Mouse (Mus musculus) midbrain, embryonic 14.5 days (tissue): Measurements from ENCODE around the gene Zbtb8a. TPM values are rescaled to one million over a fixed set of nuclear protein-coding genes. Genes with fewer than 3 reads are reported as not detected.

ENCODE experiments used
- ATAC-seq: fragments of 200-750 bp; cut with Nextera tagmentation; 2 replicates; pipeline ENCODE4 v1.8.0; 2017; ENCODE audit warnings: moderate number of reproducible peaks, moderate library complexity; ENCODE audit not compliant: low FRiP score, low TSS enrichment
- DNase-seq: peaks from one replicate; pipeline ENCODE4 v3.0.0-alpha.2; 2015
- H3K27ac ChIP-seq: fragments of 300-500 bp; sonication (generic); replicated peaks from 2 replicates; pipeline ENCODE4 v1.5.1; 2014; ENCODE audit warnings: mild to moderate bottlenecking, low read depth, low read length, moderate library complexity
- H3K27me3 ChIP-seq: fragments of 300-500 bp; sonication (generic); 2 replicates; pipeline ENCODE4 v1.6.1; 2014; ENCODE audit warnings: low read length, control low read depth, mixed read lengths; ENCODE audit not compliant: control insufficient read depth, insufficient read depth
- H3K36me3 ChIP-seq: fragments of 300-500 bp; sonication (generic); 2 replicates; pipeline ENCODE4 v1.6.1; 2014; ENCODE audit warnings: low read length, control low read depth; ENCODE audit not compliant: control insufficient read depth, insufficient read depth
- H3K4me1 ChIP-seq: fragments of 300-500 bp; sonication (generic); 2 replicates; pipeline ENCODE4 v1.6.1; 2014; ENCODE audit warnings: mild to moderate bottlenecking, antibody characterized with exemption, low read length, control low read depth; ENCODE audit not compliant: control insufficient read depth, insufficient read depth
- H3K4me2 ChIP-seq: fragments of 300-500 bp; sonication (generic); 2 replicates; pipeline ENCODE4 v1.6.1; 2014; ENCODE audit warnings: mild to moderate bottlenecking, low read length, moderate library complexity
- H3K4me3 ChIP-seq: fragments of 300-500 bp; sonication (generic); replicated peaks from 2 replicates; pipeline ENCODE4 v1.5.1; 2014; ENCODE audit warnings: low read depth, low read length
- H3K9ac ChIP-seq: fragments of 300-500 bp; sonication (generic); replicated peaks from 2 replicates; pipeline ENCODE4 v1.6.1; 2014; ENCODE audit warnings: mild to moderate bottlenecking, low read length, moderate library complexity
- H3K9me3 ChIP-seq: fragments of 300-500 bp; sonication (generic); 2 replicates; pipeline ENCODE4 v1.6.1; 2016; ENCODE audit warnings: low read length, control low read depth, mixed read lengths; ENCODE audit not compliant: control insufficient read depth
- WGBS: fragments of 180-500 bp; shearing (Covaris S2); extraction: QIAGEN DNeasy Blood & Tissue Kit; methylation state at CpG from one replicate; pipeline ENCODE4 v1.1.7; 2014; 5-methylcytosine and 5-hydroxymethylcytosine counted together
- polyA plus RNA-seq: library from polyadenylated mRNA; unstranded; fragments of >200 nt; fragmentation: Nextera tagmentation; extraction: Ambion mirVana; gene quantifications from 2 replicates; pipeline ENCODE4 v1.2.1, GENCODE M21; 2014

Zbtb8a gene
- polyA plus RNA-seq, 1 experiment from 2014 or later, result 12.4 TPM

- 32% methylated on average over 12 of the region's 12 CpGs for WGBS
- Histone ChIP-seq H3K9me3 (no peaks in the 10 kb centered on the region), H3K4me2 (no peak overlapping the region), H3K27ac (no peak overlapping the region), H3K4me1 (no peaks in the 10 kb centered on the region), H3K36me3 (no peaks in the 10 kb centered on the region), H3K9ac (no peak overlapping the region), H3K4me3 (no peak overlapping the region), H3K27me3 (no peaks in the 10 kb centered on the region)
- ATAC-seq, result no peak
- DNase-seq, result no peak
These were observed 16.4 kb upstream of the Zbtb8a start for GRCm38 (mm10) chr4:129394089-129394870.

GRCm38 (mm10) chr4:129390936-129391557 lies 13.1 kb upstream of the Zbtb8a start:
- no peak overlapping the region for H3K4me2 ChIP-seq

GRCm38 (mm10) chr4:129390216-129390743 lies 12.4 kb upstream of the Zbtb8a start:
- Histone ChIP-seq H3K9me3 (no peaks in the 10 kb centered on the region), H3K4me2 (no peak overlapping the region), H3K27me3 (no peaks in the 10 kb centered on the region), H3K4me3 (no peak overlapping the region), H3K36me3 (no peaks in the 10 kb centered on the region), H3K4me1 (no peaks in the 10 kb centered on the region), H3K9ac (no peak overlapping the region), H3K27ac (no peak overlapping the region)
- DNase-seq (no peak), ATAC-seq (no peak)
- 91% methylated on average over 14 of the region's 14 CpGs for WGBS

More at GRCm38 (mm10) chr4:129390936-129391557, 13.1 kb upstream of the Zbtb8a start:
- Histone ChIP-seq H3K9me3 (no peaks in the 10 kb centered on the region), H3K4me1 (no peaks in the 10 kb centered on the region), H3K27me3 (no peaks in the 10 kb centered on the region), H3K36me3 (no peaks in the 10 kb centered on the region), H3K9ac (no peak overlapping the region), H3K27ac (no peak overlapping the region), H3K4me3 (no peak overlapping the region)
- WGBS, result 86% methylated on average over 7 of the region's 7 CpGs
- DNase-seq (no peak), ATAC-seq (no peak)

GRCm38 (mm10) chr4:129388404-129388803 lies 10.5 kb upstream of the Zbtb8a start:
- Histone ChIP-seq H3K27ac (no peak overlapping the region), H3K9me3 (no peaks in the 10 kb centered on the region), H3K36me3 (no peaks in the 10 kb centered on the region), H3K4me2 (no peak overlapping the region), H3K4me1 (no peaks in the 10 kb centered on the region), H3K9ac (no peak overlapping the region), H3K27me3 (no peaks in the 10 kb centered on the region), H3K4me3 (no peak overlapping the region)
- DNase-seq, result no peak
- no peak for ATAC-seq
- 43% methylated on average over 5 of the region's 5 CpGs for WGBS

DNA sequence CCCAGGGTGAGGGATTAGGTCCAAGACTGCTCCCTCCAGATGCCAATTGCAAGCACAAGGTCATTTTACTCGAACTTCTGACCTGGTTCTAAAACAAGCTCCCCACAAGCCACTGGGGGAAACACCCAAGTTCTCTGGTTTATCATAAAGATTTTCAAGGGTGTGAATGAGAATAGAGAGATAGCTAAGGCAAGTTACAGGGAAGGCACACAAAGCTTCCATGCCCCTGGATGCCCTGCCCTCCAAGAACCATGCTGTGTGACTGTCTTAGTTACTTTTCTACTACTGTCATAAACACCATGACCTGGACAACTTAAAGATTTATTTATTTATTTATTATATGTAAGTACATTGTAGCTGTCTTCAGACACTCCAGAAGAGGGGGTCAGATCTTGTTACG lies 9.1 kb upstream of the Zbtb8a start:
- Histone ChIP-seq H3K9ac (no peak overlapping the region), H3K27ac (no peak overlapping the region), H3K4me3 (no peak overlapping the region), H3K27me3 (no peaks in the 10 kb centered on the region), H3K9me3 (no peaks in the 10 kb centered on the region), H3K4me1 (no peaks in the 10 kb centered on the region), H3K4me2 (no peak overlapping the region), H3K36me3 (no peaks in the 10 kb centered on the region)
- ATAC-seq (no peak), DNase-seq (no peak)
- 85% methylated on average over 2 of the region's 2 CpGs for WGBS

GRCm38 (mm10) chr4:129386269-129386946 lies 8.5 kb upstream of the Zbtb8a start:
- 92% methylated on average over 8 of the region's 8 CpGs for WGBS
- no peaks in the 10 kb centered on the region for H3K36me3 ChIP-seq
- DNase-seq, result no peak
- no peaks in the 10 kb centered on the region for H3K4me1 ChIP-seq
- no peaks in the 10 kb centered on the region for H3K9me3 ChIP-seq
- H3K27ac ChIP-seq, result no peak overlapping the region
- no peak for ATAC-seq
- H3K4me3 ChIP-seq, result no peak overlapping the region
- H3K27me3 ChIP-seq, result no peaks in the 10 kb centered on the region
- no peak overlapping the region for H3K9ac ChIP-seq
- no peak overlapping the region for H3K4me2 ChIP-seq

- no peak overlapping the region for H3K4me3 ChIP-seq
- DNase-seq, result no peak
- WGBS, result 93% methylated on average over 11 of the region's 11 CpGs
- no peak overlapping the region for H3K4me2 ChIP-seq
- no peaks in the 10 kb centered on the region for H3K9me3 ChIP-seq
- H3K27ac ChIP-seq, result no peak overlapping the region
- no peak for ATAC-seq
- no peaks in the 10 kb centered on the region for H3K36me3 ChIP-seq
- no peaks in the 10 kb centered on the region for H3K4me1 ChIP-seq
- H3K9ac ChIP-seq, result no peak overlapping the region
- H3K27me3 ChIP-seq, result no peaks in the 10 kb centered on the region
These were observed 7.8 kb upstream of the Zbtb8a start for GRCm38 (mm10) chr4:129385685-129386084.

DNA sequence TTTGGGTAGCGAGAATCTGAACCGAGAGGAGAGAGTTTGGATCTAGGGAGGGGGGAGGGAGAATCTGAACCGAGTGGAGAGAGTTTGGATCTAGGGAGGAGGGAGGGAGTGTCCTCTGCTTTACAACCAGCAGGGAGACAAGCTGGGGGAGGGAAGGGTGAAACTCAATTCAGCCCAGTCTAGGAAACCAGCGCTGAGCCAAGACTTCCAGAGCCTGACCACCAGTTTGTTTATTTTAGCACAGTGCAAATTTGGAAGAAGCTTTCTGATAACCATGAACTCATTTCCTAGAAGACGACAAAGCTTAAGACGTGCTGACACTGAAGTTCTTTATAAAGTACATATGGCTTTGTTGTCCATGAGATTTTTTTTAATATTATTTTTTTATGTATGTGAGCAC lies 6.5 kb upstream of the Zbtb8a start:
- Histone ChIP-seq H3K27me3 (no peaks in the 10 kb centered on the region), H3K9me3 (no peaks in the 10 kb centered on the region), H3K4me2 (no peak overlapping the region), H3K36me3 (no peaks in the 10 kb centered on the region), H3K4me3 (no peak overlapping the region), H3K27ac (no peak overlapping the region), H3K9ac (no peak overlapping the region), H3K4me1 (no peaks in the 10 kb centered on the region)
- WGBS, result 46% methylated on average over 6 of the region's 6 CpGs
- ATAC-seq, result no peak
- DNase-seq, result no peak
